Mouse (Mus musculus): ENCODE results near the gene Vmn1r233. TPM values are rescaled to one million over a fixed set of nuclear protein-coding genes. Genes with fewer than 3 reads are reported as not detected.

Gene Vmn1r233
- not detected in 2 replicates for polyA plus RNA-seq (2015; fragmentation: Nextera tagmentation; extraction: Ambion mirVana)

GRCm38 (mm10) chr17:20996364-20996763 is at the start of gene Vmn1r233:
Vmn1r233 (minus strand) TSS chr17:20996464.
- H3K9ac ChIP-seq (replicated peaks): no peak within 1 kb of the TSS
- no peaks in the 10 kb centered on the region for H3K4me1 ChIP-seq
- no peaks in the 10 kb centered on the region for H3K9me3 ChIP-seq (replicated peaks)
- H3K4me2 ChIP-seq: no peak within 1 kb of the TSS
- H3K36me3 ChIP-seq: no peaks in the 10 kb centered on the region
- ATAC-seq (ENCODE audit: low FRiP score): no peak
- H3K27me3 ChIP-seq (replicated peaks): no peaks in the 10 kb centered on the region
- no peak within 1 kb of the TSS for H3K27ac ChIP-seq (replicated peaks)
- no peak within 1 kb of the TSS for H3K4me3 ChIP-seq (replicated peaks)

- H3K27me3 ChIP-seq (replicated peaks): no peaks in the 10 kb centered on the region
- no peak overlapping the region for H3K27ac ChIP-seq (replicated peaks)
- no peak for ATAC-seq (ENCODE audit: low FRiP score)
- H3K4me3 ChIP-seq (replicated peaks): no peak overlapping the region
- H3K9ac ChIP-seq (replicated peaks): no peak overlapping the region
- no peaks in the 10 kb centered on the region for H3K9me3 ChIP-seq (replicated peaks)
- no peak overlapping the region for H3K4me2 ChIP-seq
- H3K36me3 ChIP-seq: peaks cover 66% of the 10 kb centered on the region
- H3K4me1 ChIP-seq: no peaks in the 10 kb centered on the region
- 94% methylated on average over 1 of the region's 1 CpGs for WGBS
Observed at GRCm38 (mm10) chr17:21018410-21019080, 22.3 kb upstream of the Vmn1r233 start.

GRCm38 (mm10) chr17:21009726-21010125 is 13.5 kb upstream of the Vmn1r233 start:
- Histone ChIP-seq H3K4me1 (peaks cover 20% of the 10 kb centered on the region), H3K36me3 (peaks cover 19% of the 10 kb centered on the region), H3K4me2 (peak overlapping the region; percentile 86), H3K27me3 (replicated peaks) (no peaks in the 10 kb centered on the region), H3K27ac (replicated peaks) (peak overlapping the region; percentile 93), H3K4me3 (replicated peaks) (peak overlapping the region; percentile 73), H3K9me3 (replicated peaks) (no peaks in the 10 kb centered on the region), H3K9ac (replicated peaks) (peak overlapping the region; percentile 81)
- WGBS: 24% methylated on average over 1 of the region's 1 CpGs
- no peak for ATAC-seq (ENCODE audit: low FRiP score)

- H3K27ac ChIP-seq (replicated peaks): peak within 1 kb of the TSS; percentile 93
- H3K4me2 ChIP-seq: peak within 1 kb of the TSS; percentile 86
- H3K27me3 ChIP-seq (replicated peaks): no peaks in the 10 kb centered on the region
- ATAC-seq (ENCODE audit: low FRiP score): peak; percentile 98
- WGBS: 5% methylated on average over 36 of the region's 36 CpGs
- no peaks in the 10 kb centered on the region for H3K9me3 ChIP-seq (replicated peaks)
- peak within 1 kb of the TSS; percentile 73 for H3K4me3 ChIP-seq (replicated peaks)
- H3K9ac ChIP-seq (replicated peaks): peak within 1 kb of the TSS; percentile 81
- H3K4me1 ChIP-seq: peaks cover 20% of the 10 kb centered on the region
- H3K36me3 ChIP-seq: peaks cover 15% of the 10 kb centered on the region
Observed at GRCm38 (mm10) chr17:21008382-21009331, 12.4 kb upstream of the Vmn1r233 start, which contains the start of gene Zfp160. Zfp160 (plus strand) TSS chr17:21008903.

- no peak overlapping the region for H3K9ac ChIP-seq (replicated peaks)
- no peak for ATAC-seq (ENCODE audit: low FRiP score)
- no peak overlapping the region for H3K27ac ChIP-seq (replicated peaks)
- no peaks in the 10 kb centered on the region for H3K9me3 ChIP-seq (replicated peaks)
- H3K4me3 ChIP-seq (replicated peaks): no peak overlapping the region
- no peaks in the 10 kb centered on the region for H3K4me1 ChIP-seq
- H3K36me3 ChIP-seq: no peaks in the 10 kb centered on the region
- H3K4me2 ChIP-seq: no peak overlapping the region
- 82% methylated on average over 2 of the region's 2 CpGs for WGBS
- H3K27me3 ChIP-seq (replicated peaks): no peaks in the 10 kb centered on the region
Observed at GRCm38 (mm10) chr17:20993716-20994115, 2.5 kb downstream of the Vmn1r233 start.

- H3K4me1 ChIP-seq: no peaks in the 10 kb centered on the region
- no peak overlapping the region for H3K4me2 ChIP-seq
- H3K36me3 ChIP-seq: peaks cover 78% of the 10 kb centered on the region
- no peak overlapping the region for H3K27ac ChIP-seq (replicated peaks)
- H3K27me3 ChIP-seq (replicated peaks): no peaks in the 10 kb centered on the region
- H3K9ac ChIP-seq (replicated peaks): no peak overlapping the region
- H3K4me3 ChIP-seq (replicated peaks): no peak overlapping the region
- ATAC-seq (ENCODE audit: low FRiP score): no peak
- H3K9me3 ChIP-seq (replicated peaks): no peaks in the 10 kb centered on the region
Observed at GRCm38 (mm10) chr17:20966681-20967080, 29.6 kb downstream of the Vmn1r233 start.

- Histone ChIP-seq H3K9me3 (replicated peaks) (no peaks in the 10 kb centered on the region), H3K4me2 (no peak overlapping the region), H3K27me3 (replicated peaks) (no peaks in the 10 kb centered on the region), H3K36me3 (peaks cover 91% of the 10 kb centered on the region), H3K9ac (replicated peaks) (no peak overlapping the region), H3K27ac (replicated peaks) (no peak overlapping the region), H3K4me1 (no peaks in the 10 kb centered on the region), H3K4me3 (replicated peaks) (no peak overlapping the region)
- WGBS: 90% methylated on average over 4 of the region's 4 CpGs
- ATAC-seq (ENCODE audit: low FRiP score): no peak
Observed at GRCm38 (mm10) chr17:20965421-20965820, 30.8 kb downstream of the Vmn1r233 start.

- ATAC-seq (ENCODE audit: low FRiP score): no peak
- no peaks in the 10 kb centered on the region for H3K27me3 ChIP-seq (replicated peaks)
- H3K4me3 ChIP-seq (replicated peaks): no peak overlapping the region
- peaks cover 98% of the 10 kb centered on the region for H3K36me3 ChIP-seq
- 98% methylated on average over 5 of the region's 5 CpGs for WGBS
- H3K9me3 ChIP-seq (replicated peaks): no peaks in the 10 kb centered on the region
- H3K9ac ChIP-seq (replicated peaks): no peak overlapping the region
- no peaks in the 10 kb centered on the region for H3K4me1 ChIP-seq
- no peak overlapping the region for H3K27ac ChIP-seq (replicated peaks)
- no peak overlapping the region for H3K4me2 ChIP-seq
Observed at GRCm38 (mm10) chr17:20960386-20960785, 35.9 kb downstream of the Vmn1r233 start.

- Histone ChIP-seq H3K9ac (replicated peaks) (peak overlapping the region; percentile 91), H3K4me3 (replicated peaks) (peak overlapping the region; percentile 89), H3K36me3 (no peaks in the 10 kb centered on the region), H3K4me1 (peaks cover 50% of the 10 kb centered on the region), H3K4me2 (peak overlapping the region; percentile 74), H3K9me3 (replicated peaks) (no peaks in the 10 kb centered on the region), H3K27me3 (replicated peaks) (no peaks in the 10 kb centered on the region), H3K27ac (replicated peaks) (peak overlapping the region; percentile 99)
- ATAC-seq (ENCODE audit: low FRiP score): no peak
Observed at GRCm38 (mm10) chr17:20946636-20947035, 49.6 kb downstream of the Vmn1r233 start.

- H3K4me1 ChIP-seq: peaks cover 50% of the 10 kb centered on the region
- peak overlapping the region; percentile 74 for H3K4me2 ChIP-seq
- under 1% methylated on average over 13 of the region's 13 CpGs for WGBS
- peak overlapping the region; percentile 91 for H3K9ac ChIP-seq (replicated peaks)
- peak overlapping the region; percentile 99 for H3K27ac ChIP-seq (replicated peaks)
- H3K4me3 ChIP-seq (replicated peaks): peak overlapping the region; percentile 89
- no peak for ATAC-seq (ENCODE audit: low FRiP score)
- no peaks in the 10 kb centered on the region for H3K27me3 ChIP-seq (replicated peaks)
- no peaks in the 10 kb centered on the region for H3K9me3 ChIP-seq (replicated peaks)
- no peaks in the 10 kb centered on the region for H3K36me3 ChIP-seq
Observed at GRCm38 (mm10) chr17:20946026-20946565, 50.2 kb downstream of the Vmn1r233 start.

- Histone ChIP-seq H3K9ac (replicated peaks) (peak within 1 kb of the TSS; percentile 91), H3K36me3 (no peaks in the 10 kb centered on the region), H3K4me1 (peaks cover 44% of the 10 kb centered on the region), H3K9me3 (replicated peaks) (no peaks in the 10 kb centered on the region), H3K27me3 (replicated peaks) (no peaks in the 10 kb centered on the region), H3K4me3 (replicated peaks) (peak within 1 kb of the TSS; percentile 89), H3K27ac (replicated peaks) (peak within 1 kb of the TSS; percentile 99), H3K4me2 (peak within 1 kb of the TSS; percentile 74)
- peak; percentile 97 for ATAC-seq (ENCODE audit: low FRiP score)
- under 1% methylated on average over 69 of the region's 69 CpGs for WGBS
Observed at GRCm38 (mm10) chr17:20944985-20945891, 51.0 kb downstream of the Vmn1r233 start, which contains the start of gene Ppp2r1a. Ppp2r1a (plus strand) TSS chr17:20945311.

Measured in neural tube, embryonic 15.5 days (tissue).